Mouse (Mus musculus) CH12.LX (cell line): ENCODE measurements around the gene Vangl2. TPM values are rescaled to one million over a fixed set of nuclear protein-coding genes. Genes with fewer than 3 reads are reported as not detected.

Source experiments
- DNase-seq: peaks from one replicate; pipeline ENCODE4 v3.0.0-alpha.2; 2013; ENCODE audit errors: extremely low read depth
- H3K27ac ChIP-seq: 2 replicates; pipeline ENCODE4 v1.5.1; 2012; ENCODE audit warnings: low read depth, mild to moderate bottlenecking, control low read depth, moderate library complexity; ENCODE audit not compliant: insufficient read depth
- H3K27me3 ChIP-seq: replicated peaks from 2 replicates; pipeline ENCODE3; 2012; ENCODE audit warnings: inconsistent platforms
- H3K36me3 ChIP-seq, 2 experiments: replicated peaks in 1 of 2; 2 replicates each; pipeline versions ENCODE3 to v1.6.1; 2012; ENCODE audit warnings: inconsistent platforms in 1 of 2, low read length in 1 of 2, mild to moderate bottlenecking in 1 of 2, mixed read lengths in 1 of 2, moderate library complexity in 1 of 2; ENCODE audit not compliant: control insufficient read depth in 1 of 2, insufficient read depth in 1 of 2
- H3K4me1 ChIP-seq, 2 experiments: 2 replicates each; pipeline ENCODE4 v1.6.1; 2012; ENCODE audit warnings: inconsistent platforms in 1 of 2, moderate library complexity in 1 of 2; ENCODE audit not compliant: insufficient read depth in 2 of 2, control insufficient read depth in 1 of 2
- H3K4me2 ChIP-seq: 2 replicates; pipeline ENCODE4 v1.6.1; 2012; ENCODE audit warnings: low read depth, mild to moderate bottlenecking, control low read depth; ENCODE audit not compliant: poor library complexity, insufficient read depth, severe bottlenecking
- H3K4me3 ChIP-seq, 3 experiments: fragments of 150-350 bp in 1 of 3; sonication (generic) in 1 of 3; replicated peaks in 1 of 3; 2 replicates each; pipeline versions ENCODE3 to v1.5.1; 2011 to 2012; ENCODE audit warnings: low read depth in 2 of 3, low read length in 2 of 3, mild to moderate bottlenecking in 2 of 3, moderate library complexity in 2 of 3, control low read depth in 1 of 3, improper control_type of control experiment in 1 of 3, inconsistent platforms in 1 of 3, mixed read lengths in 1 of 3; ENCODE audit not compliant: poor library complexity in 1 of 3
- H3K79me2 ChIP-seq: replicated peaks from 2 replicates; pipeline ENCODE4 v1.6.1; 2012; ENCODE audit warnings: mild to moderate bottlenecking, moderate library complexity; ENCODE audit not compliant: control insufficient read depth, poor library complexity, insufficient read depth, severe bottlenecking; ENCODE audit errors: extremely low read depth
- H3K9ac ChIP-seq: 2 replicates; pipeline ENCODE4 v1.6.1; 2012; ENCODE audit warnings: low read depth, mild to moderate bottlenecking, control low read depth, moderate library complexity; ENCODE audit not compliant: insufficient read depth
- H3K9me3 ChIP-seq: replicated peaks from 2 replicates; pipeline ENCODE3; 2012; ENCODE audit warnings: low read length, inconsistent platforms, mixed read lengths
- BHLHE40 ChIP-seq: IDR thresholded peaks from 2 replicates; pipeline ENCODE4 v1.6.1; 2011; ENCODE audit warnings: mild to moderate bottlenecking, low read depth, low read length, improper control_type of control experiment
- CHD1 ChIP-seq: IDR thresholded peaks from 2 replicates; pipeline ENCODE4 v1.6.1; 2012; ENCODE audit warnings: low read depth, low read length, improper control_type of control experiment, inconsistent platforms
- CHD2 ChIP-seq: IDR thresholded peaks from 2 replicates; pipeline ENCODE4 v1.6.1; 2011; ENCODE audit warnings: low read length, improper control_type of control experiment
- ELF1 ChIP-seq: IDR thresholded peaks from 2 replicates; pipeline ENCODE4 v1.6.1; 2014; ENCODE audit warnings: low read depth, mild to moderate bottlenecking, inconsistent platforms, low read length, improper control_type of control experiment
- EP300 ChIP-seq: IDR thresholded peaks from 2 replicates; pipeline ENCODE4 v1.6.1; 2011; ENCODE audit warnings: low read length, improper control_type of control experiment
- ETS1 ChIP-seq: conservative IDR thresholded peaks from 2 replicates; pipeline ENCODE4 v1.6.1; 2012; ENCODE audit warnings: low read depth, mild to moderate bottlenecking, inconsistent platforms, low read length, improper control_type of control experiment, moderate library complexity
- GABPA ChIP-seq: IDR thresholded peaks from 2 replicates; pipeline ENCODE4 v1.6.1; 2012; ENCODE audit warnings: low read depth, low read length, improper control_type of control experiment, inconsistent platforms; ENCODE audit not compliant: insufficient replicate concordance
- HCFC1 ChIP-seq: IDR thresholded peaks from 2 replicates; pipeline ENCODE4 v1.6.1; 2012; ENCODE audit warnings: low read depth, mild to moderate bottlenecking, inconsistent platforms, low read length, improper control_type of control experiment
- JUN ChIP-seq: IDR thresholded peaks from 2 replicates; pipeline ENCODE4 v1.6.1; 2011; ENCODE audit warnings: low read depth, mild to moderate bottlenecking, low read length, improper control_type of control experiment, moderate library complexity; ENCODE audit not compliant: insufficient read depth
- MAFK ChIP-seq: IDR thresholded peaks from 2 replicates; pipeline ENCODE4 v1.6.1; 2011; ENCODE audit warnings: low read length, improper control_type of control experiment; ENCODE audit not compliant: insufficient replicate concordance
- MAX ChIP-seq: IDR thresholded peaks from 2 replicates; pipeline ENCODE4 v1.6.1; 2011; ENCODE audit warnings: low read length, improper control_type of control experiment
- MXI1 ChIP-seq: IDR thresholded peaks from 2 replicates; pipeline ENCODE4 v1.6.1; 2011; ENCODE audit warnings: mild to moderate bottlenecking, low read depth, low read length, improper control_type of control experiment
- NELFE ChIP-seq: IDR thresholded peaks from 2 replicates; pipeline ENCODE4 v1.6.1; 2011; ENCODE audit warnings: low read depth, low read length, improper control_type of control experiment
- PAX5 ChIP-seq: IDR thresholded peaks from 2 replicates; pipeline ENCODE4 v1.6.1; 2012; ENCODE audit warnings: low read length, inconsistent platforms, mixed read lengths
- POLR2AphosphoS2 ChIP-seq: IDR thresholded peaks from 2 replicates; pipeline ENCODE4 v1.6.1; 2011; ENCODE audit warnings: low read depth, low read length, improper control_type of control experiment
- RCOR1 ChIP-seq: conservative IDR thresholded peaks from 2 replicates; pipeline ENCODE4 v1.6.1; 2012; ENCODE audit warnings: low read depth, mild to moderate bottlenecking, inconsistent platforms, low read length, improper control_type of control experiment
- SMC3 ChIP-seq: IDR thresholded peaks from 2 replicates; pipeline ENCODE4 v1.6.1; 2011; ENCODE audit warnings: low read depth, low read length, improper control_type of control experiment
- TCF12 ChIP-seq: IDR thresholded peaks from 2 replicates; pipeline ENCODE4 v1.6.1; 2014; ENCODE audit warnings: low read depth, mild to moderate bottlenecking, inconsistent platforms, low read length, improper control_type of control experiment
- USF1 ChIP-seq: IDR thresholded peaks from 2 replicates; pipeline ENCODE4 v1.6.1; 2014; ENCODE audit warnings: low read depth, mild to moderate bottlenecking, inconsistent platforms, low read length, improper control_type of control experiment
- ZKSCAN1 ChIP-seq: IDR thresholded peaks from 2 replicates; pipeline ENCODE4 v1.6.1; 2012; ENCODE audit warnings: low read depth, inconsistent platforms, low read length, improper control_type of control experiment, borderline replicate concordance
- ZMIZ1 ChIP-seq: IDR thresholded peaks from 2 replicates; pipeline ENCODE4 v1.6.1; 2012; ENCODE audit warnings: low read depth, mild to moderate bottlenecking, inconsistent platforms, low read length, improper control_type of control experiment
- ZNF384 ChIP-seq: IDR thresholded peaks from 2 replicates; pipeline ENCODE4 v1.6.1; 2012; ENCODE audit warnings: low read depth, low read length, improper control_type of control experiment, inconsistent platforms
- dilution Hi-C: fragments of 300-500 bp; cut with MboI; formaldehyde crosslinking; loops from 2 replicates; pipeline ENCODE4 v1.14.3; 2020; ENCODE audit warnings: low sequenced_read_pairs; ENCODE audit not compliant: extremely low pct_unique_long_range_greater_than_20kb, extremely low pct_ligation_motif_present
- in situ Hi-C: fragments of 300-500 bp; cut with MboI; formaldehyde crosslinking; loops from 3 replicates; pipeline ENCODE4 v1.14.3; 2019; ENCODE audit warnings: low sequenced_read_pairs, low pct_ligation_motif_present, low pct_unique_long_range_greater_than_20kb, mixed read lengths
- polyA plus RNA-seq: library from polyadenylated mRNA; unstranded; fragments of >175 nt; gene quantifications from 2 replicates; pipeline ENCODE4 v1.2.1, GENCODE M21; 2012; ENCODE audit warnings: low read depth; ENCODE audit not compliant: insufficient read length
- total RNA-seq, 2 experiments: library from RNA; depleted of rRNA; stranded (reverse); fragments of 300-350 nt in 1 of 2; fragments of >200 nt in 1 of 2; gene quantifications; 2 replicates each; pipeline ENCODE4 v1.2.3; 2012 to 2014

The Vangl2 gene
- total and polyA plus RNA-seq, 3 experiments: 3.6 to 7.9 (median 7.3) TPM

GRCm38 (mm10) chr1:171982170-171982569 lies 46.1 kb downstream of the Vangl2 start (continued):
- peak; percentile 5; the same call in 1 of the 2 replicates for TF ChIP-seq ZMIZ1
- no peak for TF ChIP-seq GABPA
- TF ChIP-seq CHD2: peak; percentile 95
- TF ChIP-seq CHD1: peak; percentile 90
- TF ChIP-seq EP300: peak; percentile 100
- peak; percentile 99 for TF ChIP-seq ETS1
- TF ChIP-seq MAFK: peak; percentile 93
- TF ChIP-seq POLR2AphosphoS2: no peak
- TF ChIP-seq MXI1: peak; percentile 95

- Histone ChIP-seq H3K36me3 (no peaks in the 10 kb centered on the region), H3K9me3 (no peaks in the 10 kb centered on the region), H3K4me3 (no peak overlapping the region), H3K27ac (no peak overlapping the region), H3K4me2 (no peak overlapping the region), H3K27me3 (no peaks in the 10 kb centered on the region), H3K79me2 (no peaks in the 10 kb centered on the region)
- in situ Hi-C loops (no loop called here), dilution Hi-C loops (no loop called here)
- TF ChIP-seq NELFE (no peak), RCOR1 (no peak), JUN (no peak), POLR2AphosphoS2 (no peak), MAFK (no peak)
- TF ChIP-seq, all 38 proteins: peak for 0
- no peak for DNase-seq
- H3K4me1 ChIP-seq: peaks cover 20 to 67% of the 10 kb centered on the region in 2 experiments
- no peak overlapping the region for H3K9ac ChIP-seq
These were observed 48.1 kb downstream of the Vangl2 start for GRCm38 (mm10) chr1:171979969-171980730.

GRCm38 (mm10) chr1:171977891-171978290 lies 50.4 kb downstream of the Vangl2 start:
- H3K9ac ChIP-seq: no peak overlapping the region
- no peaks in the 10 kb centered on the region for H3K36me3 ChIP-seq
- in situ Hi-C loops (no loop called here), dilution Hi-C loops (no loop called here)
- H3K27ac ChIP-seq: no peak overlapping the region
- H3K4me2 ChIP-seq: no peak overlapping the region
- H3K9me3 ChIP-seq: peaks cover 2% of the 10 kb centered on the region
- no peak for DNase-seq
- H3K27me3 ChIP-seq: no peaks in the 10 kb centered on the region
- H3K4me1 ChIP-seq: peaks cover 9 to 54% of the 10 kb centered on the region in 2 experiments; a peak in 3 of 4 replicates
- H3K4me3 ChIP-seq: no peak overlapping the region
- TF ChIP-seq POLR2AphosphoS2 (no peak), SMC3 (no peak), RCOR1 (no peak), ZKSCAN1 (no peak), MAX (no peak), NELFE (no peak), ELF1 (no peak), ZNF384 (no peak), BHLHE40 (no peak), MXI1 (no peak), HCFC1 (no peak), USF1 (no peak), TCF12 (no peak), ZMIZ1 (no peak), JUN (no peak), PAX5 (no peak)
- TF ChIP-seq, all 38 proteins: peak for 0
- no peaks in the 10 kb centered on the region for H3K79me2 ChIP-seq
